Mouse (Mus musculus) lung, adult 2 months (tissue): Measurements from ENCODE around the gene Igfbp6. TPM values are rescaled to one million over a fixed set of nuclear protein-coding genes. Genes with fewer than 3 reads are reported as not detected.

ENCODE experiments used
- DNase-seq: peaks from one replicate; pipeline ENCODE4 v3.0.0; 2022
- H3K4me1 ChIP-seq: fragments of 200-500 bp; 2 replicates; pipeline ENCODE4 v1.6.1; 2011; ENCODE audit warnings: low read length; ENCODE audit not compliant: control insufficient read depth, insufficient read depth
- H3K4me3 ChIP-seq: fragments of 200-500 bp; replicated peaks from 2 replicates; pipeline ENCODE3; 2011; ENCODE audit warnings: low read depth, mild to moderate bottlenecking, control low read depth, low read length; ENCODE audit errors: extremely low read depth
- CTCF ChIP-seq: fragments of 200-500 bp; IDR thresholded peaks from 2 replicates; pipeline ENCODE4 v1.5.1; 2011; ENCODE audit warnings: mild to moderate bottlenecking, low read length, control low read depth; ENCODE audit not compliant: insufficient read depth
- POLR2A ChIP-seq: fragments of 200-500 bp; IDR thresholded peaks from 2 replicates; pipeline ENCODE4 v1.6.1; 2011; ENCODE audit warnings: low read depth, mild to moderate bottlenecking, control low read depth, low read length, borderline replicate concordance; ENCODE audit errors: extremely low read depth
- WGBS: fragments of 180-500 bp; shearing (Covaris S2); methylation state at CpG from one replicate; pipeline ENCODE4 v1.1.7; 2018; 5-methylcytosine and 5-hydroxymethylcytosine counted together
- polyA plus RNA-seq: library from polyadenylated mRNA; depleted of rRNA; stranded (reverse); fragments of >200 nt; gene quantifications from 2 replicates; pipeline ENCODE4 v1.2.3, GENCODE M21; 2012

Igfbp6 gene
- polyA plus RNA-seq, 1 experiment: 337 TPM

DNA sequence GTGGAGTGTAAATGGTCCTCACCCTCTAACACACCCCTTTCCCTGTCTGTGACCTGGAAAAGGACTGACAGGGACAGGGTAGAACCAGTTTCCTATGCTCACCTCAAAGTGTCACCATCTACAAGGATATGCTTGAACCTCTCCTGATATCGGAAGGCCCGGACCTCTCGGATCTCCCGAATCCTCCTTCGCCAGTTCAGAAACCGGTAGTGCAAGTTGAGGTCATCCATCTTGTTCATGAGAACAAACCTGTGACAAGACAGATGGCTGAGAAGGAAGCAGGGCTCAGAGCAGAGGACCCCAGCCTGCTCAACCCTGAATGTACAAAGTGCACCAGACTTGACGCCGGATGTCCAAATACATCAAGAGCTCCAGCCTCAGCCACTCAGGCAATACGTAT lies 10.8 kb upstream of the Igfbp6 start:
- DNase-seq: no peak
- WGBS: 66% methylated on average over 9 of the region's 9 CpGs
- TF ChIP-seq CTCF (no peak), POLR2A (no peak)
- Histone ChIP-seq H3K4me1 (peaks cover 11% of the 10 kb centered on the region), H3K4me3 (no peak overlapping the region)

DNA sequence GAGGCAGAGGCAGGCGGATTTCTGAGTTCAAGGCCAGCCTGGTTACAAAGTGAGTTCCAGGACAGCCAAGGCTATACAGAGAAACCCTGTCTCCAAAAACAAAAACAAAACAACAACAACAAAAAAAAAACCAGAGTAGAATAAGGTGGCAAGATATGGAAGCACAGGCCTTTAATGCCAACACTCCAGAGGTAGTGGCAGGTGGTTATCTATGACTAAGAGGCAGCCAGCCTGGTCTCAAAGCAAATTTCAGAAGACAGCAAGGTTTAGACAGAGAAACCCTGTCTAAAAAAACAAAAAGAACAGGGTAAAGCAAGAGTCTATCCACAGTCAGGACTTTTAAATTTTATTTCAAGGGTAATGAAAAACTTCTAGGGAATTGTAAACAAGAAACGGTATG lies 9.5 kb upstream of the Igfbp6 start:
- 57% methylated on average over 2 of the region's 2 CpGs for WGBS
- Histone ChIP-seq H3K4me1 (peaks cover 11% of the 10 kb centered on the region), H3K4me3 (no peak overlapping the region)
- DNase-seq: no peak
- TF ChIP-seq POLR2A: no peak

DNA sequence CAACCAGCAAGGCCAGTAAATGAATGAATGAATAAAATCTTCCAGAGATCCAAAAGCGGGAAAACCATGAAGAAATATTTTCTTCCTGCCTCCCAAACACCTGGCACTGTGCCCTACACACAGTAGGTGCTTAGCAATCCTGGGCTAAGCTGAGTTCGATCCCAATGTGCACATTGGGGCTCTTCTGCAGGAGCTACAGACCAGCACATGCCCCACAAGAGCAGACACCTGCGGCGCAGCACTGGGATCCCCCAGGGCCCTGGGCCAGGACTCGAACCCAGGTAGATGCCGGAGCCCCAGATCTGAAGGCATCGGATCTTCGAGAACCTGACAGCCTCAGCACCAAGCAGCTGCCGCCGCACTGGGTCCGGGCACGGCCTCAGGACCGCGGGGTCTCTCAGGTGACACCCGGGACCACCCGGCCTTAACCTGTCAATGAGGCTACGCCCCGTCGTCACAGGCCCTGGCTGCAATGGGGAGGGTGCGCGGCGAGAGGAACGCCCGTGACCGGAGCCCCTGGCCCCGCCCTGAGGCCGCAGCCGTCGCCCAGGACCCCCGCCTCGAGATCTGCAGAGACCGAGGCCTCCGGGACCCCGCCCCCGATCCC lies 8.5 kb upstream of the Igfbp6 start:
- no peak for DNase-seq
- Histone ChIP-seq H3K4me3 (peak overlapping the region; percentile 85), H3K4me1 (peaks cover 11% of the 10 kb centered on the region)
- 2% methylated on average over 35 of the region's 35 CpGs for WGBS
- TF ChIP-seq POLR2A (no peak), CTCF (no peak)

DNA sequence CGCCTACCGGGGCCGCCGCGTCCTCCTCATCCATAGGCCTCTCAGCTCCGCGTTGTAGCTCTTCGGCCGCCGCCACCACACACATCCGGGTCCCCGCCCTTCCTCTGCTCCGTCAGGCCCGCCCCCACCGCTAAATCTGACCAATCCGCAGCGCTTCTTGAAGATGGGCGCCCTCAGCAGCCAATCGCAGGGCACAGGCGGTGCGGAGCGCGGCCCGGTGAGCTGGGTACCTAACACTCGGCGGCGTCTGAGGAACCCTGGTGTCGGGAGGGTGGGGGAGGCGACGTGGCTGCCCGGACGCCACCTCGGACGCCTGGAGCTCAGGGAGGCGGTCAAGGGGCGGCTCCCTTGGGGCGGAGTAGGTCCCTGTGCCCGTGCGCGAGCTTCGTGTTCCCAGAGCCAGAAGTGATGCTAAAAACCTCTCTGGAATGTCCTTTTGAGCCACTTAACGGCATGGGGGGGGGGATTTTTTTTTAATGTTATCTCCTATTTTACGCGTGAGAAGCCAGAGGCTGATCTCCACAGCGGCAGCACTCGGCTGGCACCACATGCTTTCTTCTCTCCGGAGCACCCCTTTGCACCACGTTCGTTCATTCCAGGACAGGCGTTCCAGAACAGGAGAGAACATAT lies 7.9 kb upstream of the Igfbp6 start, which contains the start of gene Spryd3:
TSS of gene Spryd3 (minus strand) at position 106 of the 630 bp plus-strand sequence.
- peak within 1 kb of the TSS; percentile 85 for H3K4me3 ChIP-seq
- under 1% methylated on average over 50 of the region's 50 CpGs for WGBS
- H3K4me1 ChIP-seq: peaks cover 11% of the 10 kb centered on the region
- TF ChIP-seq POLR2A (peak; percentile 40; the same call in 1 of the 2 replicates), CTCF (no peak)
- peak; percentile 99 for DNase-seq

DNA sequence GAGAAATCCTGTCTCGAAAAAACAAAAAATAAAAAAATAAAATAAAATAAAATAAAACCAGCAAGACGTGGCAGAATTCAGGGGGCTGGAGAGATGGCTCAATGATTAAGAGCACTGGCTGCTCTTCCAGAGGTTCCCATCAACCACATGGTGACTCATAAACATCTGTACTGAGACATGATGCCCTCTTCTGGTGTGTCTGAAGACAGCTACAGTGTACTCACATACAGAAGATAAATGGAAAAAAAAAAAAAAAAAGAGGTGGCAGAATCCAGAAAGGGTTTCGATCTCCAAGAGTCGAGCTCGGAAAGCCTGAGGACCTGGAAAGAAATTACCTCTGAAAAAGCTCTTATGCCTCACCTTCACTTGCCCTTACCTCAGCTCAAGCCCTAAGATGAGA lies 3.0 kb upstream of the Igfbp6 start:
- 86% methylated on average over 5 of the region's 5 CpGs for WGBS

DNA sequence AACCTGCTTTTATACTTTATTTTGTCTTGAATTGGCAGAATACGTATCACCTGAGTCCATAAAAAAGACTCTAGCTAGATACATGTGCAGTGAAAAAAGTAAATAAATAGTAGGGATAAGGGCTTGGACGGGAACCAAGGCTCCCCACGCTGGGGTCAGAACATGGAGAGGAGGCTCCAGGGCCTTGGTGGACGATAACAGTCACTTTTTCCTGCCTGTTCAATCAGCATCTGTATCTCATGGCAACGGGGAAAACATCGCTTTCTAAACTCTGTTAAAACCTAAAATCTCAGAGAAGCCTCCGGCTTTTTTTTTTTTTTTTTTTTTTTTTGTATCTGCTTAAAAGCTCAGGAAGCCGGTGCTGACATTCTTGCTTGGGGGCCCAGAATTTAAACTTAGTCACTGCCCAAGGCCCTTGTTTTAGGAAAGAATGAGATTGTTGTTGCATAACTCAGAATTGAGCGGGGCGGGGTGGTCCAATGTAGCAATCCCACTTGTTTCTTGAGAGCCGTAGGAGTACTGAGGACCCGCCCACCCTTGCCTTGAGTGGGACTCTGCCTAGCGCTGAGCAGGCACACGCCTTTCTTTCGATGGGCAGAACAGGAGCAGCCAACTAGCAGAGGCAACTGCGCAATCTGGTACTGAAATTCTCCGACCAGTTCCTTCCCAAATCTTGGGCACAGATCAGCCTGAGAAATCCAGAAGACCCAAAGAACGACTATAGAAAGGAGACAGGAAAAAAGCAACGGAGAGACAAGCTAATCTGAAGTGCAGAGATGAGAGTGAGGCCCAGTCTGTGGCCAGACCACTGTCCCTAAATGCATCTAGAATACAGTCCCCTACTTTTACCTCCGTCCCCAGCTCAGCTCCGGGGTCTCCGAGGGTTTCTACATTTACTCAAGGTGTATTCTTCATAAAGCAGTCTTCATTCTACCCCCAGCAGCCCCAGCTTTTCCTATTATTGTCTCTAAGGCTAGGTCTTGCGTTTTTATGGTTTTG lies 949 bp upstream of the Igfbp6 start:
- DNase-seq: peak; percentile 83
- 0 out of 2 replicates have a peak, but pooled peaks cover 2% of the 10 kb centered on the region for H3K4me1 ChIP-seq
- TF ChIP-seq POLR2A: peak; percentile 93; the same call in 1 of the 2 replicates
- no peak for TF ChIP-seq CTCF
- 41% methylated on average over 23 of the region's 23 CpGs for WGBS
- no peak overlapping the region for H3K4me3 ChIP-seq

More for the DNA sequence above, 3.0 kb upstream of the Igfbp6 start:
- DNase-seq: no peak
- Histone ChIP-seq H3K4me1 (peaks cover 6% of the 10 kb centered on the region), H3K4me3 (no peak overlapping the region)
- TF ChIP-seq CTCF (no peak), POLR2A (no peak)

DNA sequence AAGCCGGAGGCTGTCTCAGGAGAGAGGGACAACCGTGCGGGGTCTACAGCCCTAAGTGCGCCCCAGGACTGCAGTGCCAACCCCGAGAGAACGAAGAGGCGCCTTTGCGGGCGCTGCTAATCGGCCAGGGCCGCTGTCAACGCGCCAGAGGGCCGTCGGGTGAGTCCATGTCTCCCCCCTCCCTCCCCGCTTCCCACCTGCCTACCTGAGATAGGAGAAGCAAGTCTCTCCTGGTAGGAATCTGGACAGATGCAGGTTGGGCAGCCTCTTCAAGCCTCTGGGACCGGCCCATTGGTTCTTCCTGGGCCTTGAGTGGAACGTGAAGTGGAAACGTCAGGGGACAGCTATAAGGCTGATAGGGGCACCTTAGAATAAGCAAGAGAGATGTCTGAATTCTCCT lies 564 bp downstream of the Igfbp6 start:
- WGBS: 37% methylated on average over 19 of the region's 19 CpGs
- Histone ChIP-seq H3K4me1 (0 out of 2 replicates have a peak, but pooled peaks cover 2% of the 10 kb centered on the region), H3K4me3 (peak overlapping the region; percentile 64)
- no peak for DNase-seq
- no peak for TF ChIP-seq CTCF

DNA sequence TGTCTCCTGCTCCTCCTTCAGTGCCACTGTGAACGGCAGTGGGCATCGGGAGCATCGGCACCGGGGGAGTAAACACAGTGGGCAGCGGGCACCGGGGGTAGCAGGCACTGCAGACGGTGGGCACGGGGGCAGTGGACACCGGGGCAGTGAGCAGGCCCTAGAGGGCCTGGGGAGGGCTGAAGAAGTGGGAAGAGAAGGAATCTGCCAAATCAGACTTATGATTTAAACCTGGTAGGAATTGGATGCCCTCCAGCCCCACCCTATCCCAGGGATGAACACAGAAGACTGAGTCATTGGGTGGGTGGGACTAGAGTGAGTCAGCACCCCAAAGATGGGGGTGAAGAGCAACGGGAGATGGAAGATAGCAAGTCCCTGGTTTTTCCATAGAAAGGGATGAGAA lies 1.2 kb downstream of the Igfbp6 start:
- whole genome bisulfite sequencing: 78% methylated on average over 10 of the region's 10 CpGs
- Histone ChIP-seq H3K4me3 (peak overlapping the region; percentile 64), H3K4me1 (0 out of 2 replicates have a peak, but pooled peaks cover 2% of the 10 kb centered on the region)
- TF ChIP-seq POLR2A: no peak
- TF ChIP-seq CTCF: no peak
- DNase-seq: no peak

DNA sequence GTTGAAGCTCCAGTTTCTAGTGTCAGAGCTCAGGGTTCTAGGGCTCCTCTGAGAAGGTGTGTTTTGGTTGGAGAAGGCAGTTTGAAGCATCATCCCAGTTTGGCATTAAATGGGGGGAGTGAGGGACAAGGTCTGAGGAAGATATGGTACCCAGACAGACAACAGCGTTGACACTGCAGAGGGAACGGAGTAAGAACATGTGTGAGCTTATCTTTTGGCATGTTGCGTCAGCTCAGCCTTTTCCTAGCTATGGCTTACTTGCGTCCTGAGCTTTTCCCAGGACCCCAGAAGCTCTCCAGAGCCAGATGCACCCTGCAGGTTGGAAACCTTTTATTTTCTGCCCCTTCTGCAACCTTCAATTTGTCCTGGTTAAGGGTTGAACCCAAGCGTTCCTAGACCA lies 1.9 kb downstream of the Igfbp6 start:
- no peak for TF ChIP-seq POLR2A
- TF ChIP-seq CTCF: no peak
- Histone ChIP-seq H3K4me1 (0 out of 2 replicates have a peak, but pooled peaks cover 5% of the 10 kb centered on the region), H3K4me3 (no peak overlapping the region)
- 81% methylated on average over 5 of the region's 5 CpGs for WGBS
- no peak for DNase-seq
